Mouse (Mus musculus) heart, adult 2 months (tissue): Measurements from ENCODE around the gene Ovol3.
A peak's percentile ranks its signal among the peaks of the same experiment; 100 is the strongest.

ENCODE experiments used
- CTCF ChIP-seq: fragments of 200-600 bp; IDR thresholded peaks from 2 replicates; pipeline ENCODE4 v1.8.1; 2022; ENCODE audit warnings: antibody characterized with exemption, mild to moderate bottlenecking, moderate library complexity
- EP300 ChIP-seq: fragments of 200-500 bp; IDR thresholded peaks from 2 replicates; pipeline ENCODE4 v1.6.1; 2011; ENCODE audit warnings: low read depth, low read length, control low read depth; ENCODE audit not compliant: insufficient read depth
- POLR2A ChIP-seq: fragments of 200-500 bp; IDR thresholded peaks from 2 replicates; pipeline ENCODE4 v1.6.1; 2011; ENCODE audit warnings: mild to moderate bottlenecking, low read depth, low read length, control low read depth; ENCODE audit not compliant: insufficient read depth

- TF ChIP-seq CTCF, result no peak
- no peak; the same call in 1 of the 2 replicates for TF ChIP-seq POLR2A
- TF ChIP-seq EP300, result 0 out of 2 replicates have a peak, but pooled peaks have one; percentile 38
Observed at GRCm38 (mm10) chr7:30188344-30189115, 47.0 kb downstream of the Ovol3 start.
